Mouse (Mus musculus): ENCODE data around the gene Pla1a.
A peak's percentile ranks its signal among the peaks of the same experiment; 100 is the strongest.

The Pla1a gene

GRCm38 (mm10) chr16:38349881-38350280, 83.1 kb downstream of the Pla1a start:
- H3K36me3 ChIP-seq (ENCODE audit: control insufficient read depth, insufficient read depth, low read length, poor library complexity, severe bottlenecking) = peaks cover 6% of the 10 kb centered on the region
- H3K27me3 ChIP-seq (ENCODE audit: control insufficient read depth, insufficient read depth, low read length, poor library complexity, severe bottlenecking) = no peaks in the 10 kb centered on the region
- DNase-seq (ENCODE audit: low read depth, low spot score) = no peak

- Histone ChIP-seq H3K36me3 (ENCODE audit: control insufficient read depth, insufficient read depth, low read length, poor library complexity, severe bottlenecking) (peaks cover 6% of the 10 kb centered on the region), H3K27me3 (ENCODE audit: control insufficient read depth, insufficient read depth, low read length, poor library complexity, severe bottlenecking) (no peaks in the 10 kb centered on the region)
- no peak for DNase-seq (ENCODE audit: low read depth, low spot score)
Observed at GRCm38 (mm10) chr16:38348217-38348761, 84.7 kb downstream of the Pla1a start.

DNA sequence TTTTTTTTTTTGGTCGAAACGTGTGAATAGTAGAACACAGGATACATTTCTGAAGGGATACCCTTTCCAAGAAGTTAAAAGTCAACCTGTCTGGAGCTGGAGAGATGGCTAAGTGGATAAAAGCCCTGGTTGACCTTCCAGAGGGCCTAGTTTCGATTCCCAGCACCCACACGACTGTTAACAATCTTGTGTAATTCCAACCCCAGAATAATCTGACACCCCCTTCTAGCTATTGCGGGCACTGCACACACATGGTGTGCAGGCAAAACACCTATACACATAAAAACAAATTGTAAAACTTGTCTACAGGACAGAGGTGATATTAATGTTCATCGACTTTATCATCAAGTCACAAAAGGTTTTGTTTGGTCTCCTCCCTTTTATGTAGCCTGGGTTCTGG, 85.4 kb downstream of the Pla1a start:
- H3K27me3 ChIP-seq (ENCODE audit: control insufficient read depth, insufficient read depth, low read length, poor library complexity, severe bottlenecking) = no peaks in the 10 kb centered on the region
- H3K36me3 ChIP-seq (ENCODE audit: control insufficient read depth, insufficient read depth, low read length, poor library complexity, severe bottlenecking) = peaks cover 6% of the 10 kb centered on the region
- no peak for DNase-seq (ENCODE audit: low read depth, low spot score)

DNA sequence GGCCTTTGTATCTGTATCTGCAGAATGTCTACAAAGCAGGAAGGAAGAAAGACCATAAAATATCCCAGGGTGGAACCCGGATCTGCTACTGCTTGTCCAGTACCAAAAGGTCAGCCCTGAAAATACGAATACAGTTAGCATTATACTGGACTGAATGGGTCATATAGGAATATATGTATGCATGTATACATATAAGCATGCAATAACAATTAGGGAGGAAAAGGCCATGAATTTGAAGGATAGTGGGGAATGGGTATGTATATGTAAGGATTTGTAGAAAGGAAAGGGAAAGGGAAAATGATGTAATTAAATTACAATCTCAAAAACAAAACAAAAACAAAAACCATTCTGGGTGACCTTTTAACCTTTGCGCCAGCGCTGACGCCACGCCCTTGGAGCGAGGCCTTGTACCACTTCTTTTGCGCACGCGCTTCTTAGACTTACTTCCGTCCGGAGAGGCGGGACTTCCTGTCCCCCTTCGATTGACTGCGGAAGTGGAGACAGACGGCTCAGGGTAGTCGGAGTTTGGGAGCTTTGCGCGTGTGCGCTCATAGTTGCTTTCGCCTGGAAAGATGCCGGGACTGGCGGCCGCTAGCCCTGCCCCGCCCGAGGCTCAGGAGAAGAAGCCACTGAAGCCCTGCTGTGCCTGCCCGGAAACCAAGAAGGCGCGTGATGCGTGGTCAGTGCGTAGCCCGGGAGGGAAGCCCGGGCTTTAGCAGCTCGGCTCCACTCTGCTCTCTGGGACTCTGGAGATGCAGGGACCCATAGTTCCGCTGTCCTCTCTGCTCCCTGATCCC, 86.2 kb downstream of the Pla1a start, which contains the start of the genes Cox17 and Gm21987:
TSS of gene Cox17 (plus strand) at position 463 of the 797 bp plus-strand sequence.
TSS of gene Gm21987 (plus strand) at position 512 of the 797 bp plus-strand sequence.
- peak; percentile 96 for DNase-seq (ENCODE audit: low read depth, low spot score)

More for the DNA sequence above, 86.2 kb downstream of the Pla1a start, which contains the start of the genes Cox17 and Gm21987:
- Histone ChIP-seq H3K36me3 (ENCODE audit: control insufficient read depth, insufficient read depth, low read length, poor library complexity, severe bottlenecking) (peaks cover 6% of the 10 kb centered on the region), H3K27me3 (ENCODE audit: control insufficient read depth, insufficient read depth, low read length, poor library complexity, severe bottlenecking) (no peaks in the 10 kb centered on the region)

Measured in splenic B cell, adult 2 months (primary cell).